Mouse (Mus musculus): ENCODE measurements at regions not wholly inside any gene's neighbourhood (a gene's known extent, or its start where the extent isn't known, plus 50 kb on each side); places are given as distances from the start of the nearest gene placed in this dataset.
A peak's percentile ranks its signal among the peaks of the same experiment; 100 is the strongest.
"Not testable (repeated sequence)": the region's sequence is repeated elsewhere in the genome, so short reads cannot be mapped to it uniquely, and the experiment has no call there.

GRCm38 (mm10) chr1:108046857-108047714 is 457.3 kb downstream of the Serpinb8 start:
- no peak for ATAC-seq (replicated peaks; ENCODE audit: low read depth, poor library complexity, severe bottlenecking)

GRCm38 (mm10) chr1:108094622-108095021 is 504.8 kb downstream of the Serpinb8 start:
- no peak for ATAC-seq (replicated peaks; ENCODE audit: low read depth, poor library complexity, severe bottlenecking)

DNA sequence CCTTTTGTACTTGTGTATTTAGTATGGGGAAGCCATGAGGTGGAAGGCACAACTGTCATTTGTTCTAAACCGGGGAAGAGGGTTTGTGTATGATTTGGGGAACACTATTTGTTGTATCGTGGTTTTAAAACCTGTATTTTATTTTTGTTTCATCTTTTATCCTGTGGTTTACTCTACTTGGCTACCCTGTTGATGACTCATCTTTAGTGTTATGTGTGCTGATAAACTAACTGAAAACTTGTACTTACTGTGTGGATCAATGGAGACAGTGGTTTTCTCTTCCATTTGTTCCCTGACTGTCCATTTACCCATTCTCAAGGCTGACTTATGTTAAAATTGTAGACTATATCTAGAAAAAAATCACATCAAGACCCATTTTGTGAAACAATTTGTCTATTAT is 512.8 kb downstream of the Serpinb8 start:
- no peak for ATAC-seq (replicated peaks; ENCODE audit: low read depth, poor library complexity, severe bottlenecking)

DNA sequence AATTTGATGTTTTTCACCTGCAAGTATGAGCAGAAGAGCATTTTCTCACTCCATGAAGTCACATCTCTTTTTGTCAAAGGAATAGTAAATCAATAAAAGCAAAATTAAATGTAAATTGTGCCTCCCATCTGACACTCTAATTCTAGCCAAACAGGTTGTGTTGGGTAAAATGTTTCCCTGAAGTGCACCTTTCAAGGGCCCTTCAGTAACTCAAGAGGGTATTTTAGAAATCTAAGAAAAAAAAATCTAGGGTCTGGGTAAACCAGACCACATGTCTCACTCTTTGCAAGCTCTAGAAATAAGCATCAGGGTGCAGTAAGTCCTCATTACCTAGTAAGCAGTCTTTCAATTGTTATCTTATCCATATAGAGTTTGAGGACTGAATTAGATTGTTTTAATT is 521.2 kb downstream of the Serpinb8 start:
- ATAC-seq (replicated peaks; ENCODE audit: low read depth, poor library complexity, severe bottlenecking), result no peak

- no peak for ATAC-seq (replicated peaks; ENCODE audit: low read depth, poor library complexity, severe bottlenecking)
Measured at GRCm38 (mm10) chr1:108127393-108127792, 537.6 kb downstream of the Serpinb8 start.

- no peak for ATAC-seq (replicated peaks; ENCODE audit: low read depth, poor library complexity, severe bottlenecking)
Measured at GRCm38 (mm10) chr1:108132006-108132405, 542.2 kb downstream of the Serpinb8 start.

- not testable (repeated sequence) for ATAC-seq (replicated peaks; ENCODE audit: low read depth, poor library complexity, severe bottlenecking)
Measured at GRCm38 (mm10) chr1:108135346-108135745, 545.5 kb downstream of the Serpinb8 start.

DNA sequence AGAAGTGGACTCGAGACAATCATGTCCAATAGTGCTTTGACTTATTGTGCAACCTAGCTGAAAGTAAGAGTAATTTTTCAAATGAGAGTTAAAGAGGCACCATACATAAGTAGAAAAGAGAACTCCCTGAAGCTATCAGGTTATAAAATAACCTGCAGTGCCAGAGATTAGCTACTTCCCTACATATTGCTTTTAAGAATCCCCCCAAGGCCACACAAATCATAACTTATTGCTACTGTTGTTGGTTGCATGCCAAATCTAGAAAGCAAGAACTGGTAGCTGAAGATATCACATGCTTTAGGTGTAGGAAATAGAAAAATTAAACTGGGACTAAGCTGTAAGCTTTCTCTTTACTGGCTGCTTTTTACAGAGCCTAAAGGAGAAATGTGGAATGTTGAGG is 554.3 kb downstream of the Serpinb8 start:
- ATAC-seq (replicated peaks; ENCODE audit: low read depth, poor library complexity, severe bottlenecking), result no peak

GRCm38 (mm10) chr1:108181350-108182167 is 591.8 kb downstream of the Serpinb8 start:
- ATAC-seq (replicated peaks; ENCODE audit: low read depth, poor library complexity, severe bottlenecking), result no peak

DNA sequence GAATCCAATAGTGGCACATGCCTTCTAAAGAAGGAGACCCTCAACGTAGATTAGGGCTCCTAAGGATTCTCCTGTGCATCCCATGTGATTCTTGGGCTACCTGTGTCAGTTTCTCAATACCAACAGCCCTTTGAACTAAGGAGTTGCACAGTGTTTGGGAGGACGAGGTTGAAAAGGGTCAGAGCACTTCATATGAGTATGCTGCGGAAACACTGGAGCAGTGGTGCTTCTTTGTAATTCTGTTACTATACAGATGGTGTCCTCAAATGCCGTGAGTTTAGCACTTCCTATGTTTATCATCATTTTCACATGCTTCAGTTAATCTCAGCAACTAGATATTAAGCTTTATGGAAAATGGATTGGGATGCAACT is 592.3 kb downstream of the Serpinb8 start:
- no peak for ATAC-seq (replicated peaks; ENCODE audit: low read depth, poor library complexity, severe bottlenecking)

DNA sequence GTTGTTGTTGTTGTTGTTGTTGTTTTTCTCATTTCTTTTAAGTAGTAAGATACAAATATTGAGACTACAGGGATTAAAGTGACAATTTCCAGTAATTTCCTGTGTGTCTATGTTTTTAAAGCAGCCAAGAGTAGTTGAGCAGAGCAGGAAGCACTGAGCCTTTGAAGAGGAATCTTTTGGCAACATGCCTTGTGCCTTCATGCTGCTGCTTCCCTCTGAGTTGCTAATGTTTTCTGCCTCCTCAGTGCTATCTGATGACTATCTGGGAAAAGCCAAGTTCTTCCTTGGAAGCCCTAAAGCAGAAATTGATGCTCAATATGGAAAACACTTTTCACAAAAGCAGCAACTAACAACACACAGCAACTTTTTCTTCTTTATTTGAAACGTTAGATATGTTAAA is 634.2 kb downstream of the Serpinb8 start:
- ATAC-seq (replicated peaks; ENCODE audit: low read depth, poor library complexity, severe bottlenecking), result no peak

- no peak for ATAC-seq (replicated peaks; ENCODE audit: low read depth, poor library complexity, severe bottlenecking)
Measured at GRCm38 (mm10) chr1:108240152-108240551, 650.3 kb downstream of the Serpinb8 start.

GRCm38 (mm10) chr1:108255147-108255546 is 665.3 kb downstream of the Serpinb8 start:
- ATAC-seq (replicated peaks; ENCODE audit: low read depth, poor library complexity, severe bottlenecking), result no peak

GRCm38 (mm10) chr1:108259355-108259754 is 669.5 kb downstream of the Serpinb8 start:
- ATAC-seq (replicated peaks; ENCODE audit: low read depth, poor library complexity, severe bottlenecking), result peak; percentile 100

DNA sequence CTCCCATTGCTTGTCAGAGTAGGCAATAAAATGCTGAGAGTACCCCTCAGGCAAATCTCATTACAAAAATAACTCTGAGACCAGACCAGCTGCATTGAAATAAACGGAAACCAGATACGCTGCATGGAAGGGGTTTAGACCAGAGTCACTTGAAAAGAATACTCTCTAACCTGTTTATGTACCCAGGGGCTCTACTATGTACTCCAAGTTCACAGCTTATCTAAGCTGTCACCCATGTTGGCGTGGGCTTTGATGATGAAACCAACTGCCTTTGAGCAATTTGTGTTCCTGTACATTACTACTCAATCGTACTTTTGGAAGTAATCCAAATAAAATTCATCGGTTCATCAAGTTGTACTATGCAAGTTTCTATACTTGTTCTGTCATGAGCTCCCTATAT is 692.3 kb downstream of the Serpinb8 start:
- no peak for ATAC-seq (replicated peaks; ENCODE audit: low read depth, poor library complexity, severe bottlenecking)

DNA sequence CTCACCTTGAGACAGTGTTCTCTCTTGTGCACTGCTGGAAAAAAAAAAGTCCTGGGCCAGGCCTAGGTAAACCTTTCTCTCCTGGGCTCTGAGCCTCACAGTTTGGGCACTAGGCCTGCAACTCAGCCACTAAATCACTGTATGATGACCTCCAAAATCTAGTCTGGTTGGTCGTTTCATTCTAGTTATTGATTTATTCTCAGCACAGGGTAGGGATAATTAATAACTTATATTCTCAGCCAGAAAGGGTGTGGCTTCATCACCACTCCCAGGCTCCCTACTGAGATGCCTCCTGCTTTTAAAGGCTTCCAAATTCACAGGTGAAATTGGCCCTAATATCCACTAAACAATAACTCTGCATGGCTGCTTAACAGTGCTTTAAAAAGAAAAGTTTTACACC is 696.8 kb downstream of the Serpinb8 start:
- ATAC-seq (replicated peaks; ENCODE audit: low read depth, poor library complexity, severe bottlenecking), result no peak
